23 mouse cellular contexts compared by ENCODE assay signal in genomic region chr5:30655526-30656195, GRCm38 (mm10). TPM values are rescaled to one million over a fixed set of nuclear protein-coding genes. Genes with fewer than 3 reads are reported as not detected.
"Had no signal": no experiment of that assay in that cellular context is flagged by ENCODE, and none has a peak within 500 bp of the region (broad histone marks: within the 10 kb centered on the region; RNA-seq: fewer than 3 reads in every experiment).

No protein-coding gene starts in this region.

- H3K9ac ChIP-seq: liver, embryonic 15.5 days; liver, postnatal 0 days; lung, embryonic 15.5 days; midbrain, embryonic 12.5 days; neural tube, embryonic 13.5 days; neural tube, embryonic 15.5 days had no signal

- H3K4me3 ChIP-seq: liver, embryonic 15.5 days; lung, embryonic 15.5 days; midbrain, embryonic 10.5 days; midbrain, embryonic 12.5 days; myocyte; neural tube, embryonic 13.5 days; neural tube, embryonic 15.5 days had no signal

- H3K27me3 ChIP-seq: liver, embryonic 15.5 days; lung, embryonic 15.5 days; midbrain, embryonic 12.5 days; neural tube, embryonic 13.5 days; neural tube, embryonic 15.5 days had no signal

- DNase-seq: liver, postnatal 0 days; lung, adult 2 months; lung, postnatal 14 days; lung, postnatal 36 days; midbrain, embryonic 14.5 days; retina, postnatal 1 day; right cerebral cortex, adult 18-20 months; right cerebral cortex, postnatal 25 days; right cerebral cortex, postnatal 4 days; spleen, adult 18-20 months; thymus, adult 18-20 months; thymus, postnatal 14 days; thymus, postnatal 36 days had no signal

- H3K9me3 ChIP-seq: liver, embryonic 15.5 days; lung, embryonic 15.5 days; midbrain, embryonic 12.5 days; neural tube, embryonic 13.5 days; neural tube, embryonic 15.5 days had no signal

- H3K27ac ChIP-seq: liver, embryonic 15.5 days; lung, embryonic 15.5 days; midbrain, embryonic 10.5 days; midbrain, embryonic 12.5 days; neural tube, embryonic 13.5 days; neural tube, embryonic 15.5 days had no signal

- H3K4me2 ChIP-seq: liver, embryonic 15.5 days; lung, embryonic 15.5 days; midbrain, embryonic 12.5 days; neural tube, embryonic 13.5 days; neural tube, embryonic 15.5 days had no signal

- ATAC-seq: liver, postnatal 0 days; lung, postnatal 0 days; midbrain, embryonic 16.5 days had no signal

- H3K4me1 ChIP-seq: liver, embryonic 15.5 days; lung, embryonic 15.5 days; midbrain, embryonic 10.5 days; midbrain, embryonic 12.5 days; neural tube, embryonic 13.5 days; neural tube, embryonic 15.5 days had no signal

RNA-seq across cellular contexts. Expression of gene Dpysl5, which starts 55.7 kb away (rescaled TPM):
- total RNA-seq: megakaryocyte-erythroid progenitor cell, adult 5-6 weeks had no signal
